Mouse (Mus musculus): ENCODE measurements around the gene Map1s.
A peak's percentile ranks its signal among the peaks of the same experiment; 100 is the strongest.

Gene Map1s

GRCm38 (mm10) chr8:70905831-70906736, at the start of gene Map1s:
Map1s (plus strand) TSS chr8:70905932.
- peak; percentile 49 for DNase-seq (ENCODE audit: low spot score)

- DNase-seq (ENCODE audit: low spot score) = no peak
These were observed 49.7 kb upstream of the Map1s start for GRCm38 (mm10) chr8:70856028-70856427.

- DNase-seq (ENCODE audit: low spot score) = no peak
These were observed 49.1 kb upstream of the Map1s start for GRCm38 (mm10) chr8:70856541-70857197.

- no peak for DNase-seq (ENCODE audit: low spot score)
These were observed 48.2 kb upstream of the Map1s start for GRCm38 (mm10) chr8:70857516-70857915.

GRCm38 (mm10) chr8:70862824-70863641, 42.7 kb upstream of the Map1s start, which contains the start of gene Kcnn1:
Kcnn1 (minus strand) TSS chr8:70863258.
- DNase-seq (ENCODE audit: low spot score) = no peak

GRCm38 (mm10) chr8:70863956-70864711, 41.6 kb upstream of the Map1s start:
- DNase-seq (ENCODE audit: low spot score) = no peak

GRCm38 (mm10) chr8:70864712-70865221, 41.0 kb upstream of the Map1s start:
- DNase-seq (ENCODE audit: low spot score) = no peak

- DNase-seq (ENCODE audit: low spot score) = peak; percentile 96
These were observed 40.3 kb upstream of the Map1s start for GRCm38 (mm10) chr8:70865350-70866000.

- DNase-seq (ENCODE audit: low spot score) = no peak
These were observed 39.7 kb upstream of the Map1s start for GRCm38 (mm10) chr8:70866001-70866520.

GRCm38 (mm10) chr8:70866566-70866965, 39.2 kb upstream of the Map1s start:
- DNase-seq (ENCODE audit: low spot score) = no peak

- no peak for DNase-seq (ENCODE audit: low spot score)
These were observed 37.1 kb upstream of the Map1s start for GRCm38 (mm10) chr8:70868559-70869198.

- DNase-seq (ENCODE audit: low spot score) = no peak
These were observed 36.5 kb upstream of the Map1s start for GRCm38 (mm10) chr8:70869199-70869571.

- no peak for DNase-seq (ENCODE audit: low spot score)
These were observed 36.1 kb upstream of the Map1s start for GRCm38 (mm10) chr8:70869601-70870041.

- DNase-seq (ENCODE audit: low spot score) = no peak
These were observed 34.4 kb upstream of the Map1s start for GRCm38 (mm10) chr8:70871195-70871807.

- no peak for DNase-seq (ENCODE audit: low spot score)
These were observed 32.9 kb upstream of the Map1s start for GRCm38 (mm10) chr8:70872643-70873363.

GRCm38 (mm10) chr8:70873364-70873985, 32.3 kb upstream of the Map1s start, which contains the start of gene Ccdc124:
Ccdc124 (minus strand) TSS chr8:70873935.
- peak; percentile 93 for DNase-seq (ENCODE audit: low spot score)

GRCm38 (mm10) chr8:70874441-70874840, 31.3 kb upstream of the Map1s start:
- no peak for DNase-seq (ENCODE audit: low spot score)

- DNase-seq (ENCODE audit: low spot score) = no peak
These were observed 29.4 kb upstream of the Map1s start for GRCm38 (mm10) chr8:70876382-70876781.
